In the genomic region with DNA sequence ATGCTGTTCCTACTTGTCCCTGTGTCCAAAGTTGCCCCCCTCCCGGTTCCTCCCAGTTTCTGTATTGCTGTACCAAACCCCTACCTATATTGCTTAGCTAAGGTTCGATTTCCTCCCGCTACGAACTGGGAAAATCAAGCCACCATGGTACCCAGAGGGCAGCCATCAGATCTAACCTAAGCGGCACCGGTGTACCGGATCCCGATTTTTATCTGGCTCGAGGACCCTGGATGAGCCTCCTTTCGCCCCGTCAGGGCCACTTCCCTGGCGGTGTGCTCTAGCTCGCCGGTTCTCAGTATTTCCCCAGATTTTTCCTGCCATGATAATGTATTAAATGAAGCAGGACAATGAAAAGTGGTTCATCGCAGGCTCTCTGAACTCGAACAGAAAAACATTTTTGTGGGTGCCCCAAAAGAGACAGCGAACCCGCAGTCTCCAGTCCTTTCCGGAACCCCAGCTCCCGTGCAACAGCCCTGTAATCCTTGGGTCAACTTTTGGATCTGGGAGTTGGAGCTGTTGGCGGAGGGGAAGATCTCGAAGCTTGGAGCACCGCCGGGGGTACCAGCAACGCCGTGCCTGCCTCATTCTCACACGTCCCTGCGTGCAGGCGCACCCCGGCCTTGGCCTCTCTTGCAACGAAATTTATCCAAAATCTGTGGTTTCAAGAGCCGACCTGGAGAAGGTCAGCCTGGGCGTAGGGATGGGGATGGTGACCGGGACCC, we compare ENCODE assay signal across 11 mouse cellular contexts. TPM values are rescaled to one million over a fixed set of nuclear protein-coding genes. Genes with fewer than 3 reads are reported as not detected.
DNase-seq lines count a peak whose midpoint lies in the region; ATAC-seq lines count a peak whose summit lies in the region.
"Had no signal": no experiment of that assay in that cellular context is flagged by ENCODE, and none has a peak within 500 bp of the region (broad histone marks: within the 10 kb centered on the region; RNA-seq: fewer than 3 reads in every experiment).

No protein-coding gene starts in this region.

- intact Hi-C loops in heart, postnatal 25 days (cut with DNase I) = no loop called here
- intact Hi-C loops in left cerebral cortex, postnatal 14 days (cut with DNase I) = no loop called here

- no peak overlapping the region for H3K9ac ChIP-seq in heart, embryonic 12.5 days
- H3K9ac ChIP-seq in hindbrain, embryonic 16.5 days (ENCODE audit: low read depth, low read length) = no peak overlapping the region

- peak overlapping the region; percentile 22 for H3K4me2 ChIP-seq in heart, embryonic 12.5 days
- H3K4me2 ChIP-seq in hindbrain, embryonic 16.5 days (ENCODE audit: low read length) = no peak overlapping the region

- H3K9me3 ChIP-seq in heart, embryonic 12.5 days (replicated peaks) = no peaks in the 10 kb centered on the region
- no peaks in the 10 kb centered on the region for H3K9me3 ChIP-seq in hindbrain, embryonic 16.5 days (ENCODE audit: control insufficient read depth, low read length)
- H3K9me3 ChIP-seq: megakaryocyte, embryonic 14.5 days had no signal

- H3K27me3 ChIP-seq in heart, embryonic 12.5 days (replicated peaks) = peaks cover 94% of the 10 kb centered on the region
- peaks cover 46% of the 10 kb centered on the region for H3K27me3 ChIP-seq in hindbrain, embryonic 16.5 days (replicated peaks; ENCODE audit: control insufficient read depth, insufficient read depth, low read length)

- peaks cover 27% of the 10 kb centered on the region for H3K4me1 ChIP-seq in heart, embryonic 12.5 days (replicated peaks)
- H3K4me1 ChIP-seq in hindbrain, embryonic 16.5 days (ENCODE audit: control insufficient read depth, insufficient read depth, low read depth, low read length) = peaks cover 5% of the 10 kb centered on the region; the same call in 1 of the 2 replicates

- ATAC-seq in heart, embryonic 12.5 days (ENCODE audit: insufficient number of reproducible peaks, low FRiP score) = no peak
- no peak for ATAC-seq in hindbrain, embryonic 16.5 days

- H3K27ac ChIP-seq in heart, embryonic 12.5 days (ENCODE audit: poor library complexity, severe bottlenecking) = no peak overlapping the region
- no peak overlapping the region for H3K27ac ChIP-seq in hindbrain, embryonic 16.5 days (ENCODE audit: low read depth, low read length)

- 0 out of 2 replicates have a peak overlapping the region, but pooled peaks have one; percentile 6 for H3K4me3 ChIP-seq in heart, embryonic 12.5 days
- peak overlapping the region; percentile 16; the same call in 1 of the 2 replicates for H3K4me3 ChIP-seq in hindbrain, embryonic 16.5 days (ENCODE audit: low read length)
- H3K4me3 ChIP-seq: megakaryocyte, embryonic 14.5 days had no signal

- WGBS in heart, embryonic 12.5 days = 1% methylated on average over 34 of the region's 34 CpGs
- 2% methylated on average over 34 of the region's 34 CpGs for WGBS in hindbrain, embryonic 16.5 days

- no peak for DNase-seq in heart, postnatal 25 days (ENCODE audit: low spot score)
- peak; percentile 8 to 16 for DNase-seq in B cell, adult 2 months
- peak; percentile 35 for DNase-seq in embryo, embryonic 11 days
- DNase-seq in left cerebral cortex, postnatal 14 days (ENCODE audit: low spot score in 2 of 2) = no peak
- no peak for DNase-seq in left cerebral cortex, adult 9 months (ENCODE audit: low spot score in 2 of 2)
- DNase-seq in layer of hippocampus, postnatal 25 days (ENCODE audit: extremely low spot score in 1 of 2, low spot score in 1 of 2) = no peak

- no peaks in the 10 kb centered on the region for H3K36me3 ChIP-seq in heart, embryonic 12.5 days
- no peaks in the 10 kb centered on the region for H3K36me3 ChIP-seq in hindbrain, embryonic 16.5 days (ENCODE audit: control insufficient read depth, insufficient read depth, low read length)

RNA-seq across cellular contexts. Expression of gene Vsx2, which starts 1.3 kb away (rescaled TPM):
- polyA plus RNA-seq in heart, embryonic 12.5 days (2016; fragmentation: Nextera tagmentation; extraction: Ambion mirVana) = not detected in 2 replicates
- not detected for total RNA-seq in heart, postnatal 25 days (2021)
- 3.0 and 3.7 TPM in 2 replicates for polyA plus RNA-seq in hindbrain, embryonic 16.5 days (2015; fragmentation: Nextera tagmentation; extraction: Ambion mirVana)
- total RNA-seq in left cerebral cortex, postnatal 14 days (2021) = under 1 TPM; 0.17 to 0.24 TPM
- under 1 TPM; 0.12 to 0.22 TPM for total RNA-seq in layer of hippocampus, postnatal 25 days (2021)
- polyA plus RNA-seq: large intestine, adult 2 months; small intestine, adult 2 months had no signal

RNA-seq across cellular contexts. Expression of gene Abcd4, which starts 46.4 kb away (rescaled TPM):
- polyA plus RNA-seq in heart, embryonic 12.5 days (2016; fragmentation: Nextera tagmentation; extraction: Ambion mirVana) = 10.3 and 10.4 TPM in 2 replicates
- total RNA-seq in heart, postnatal 25 days (2021) = 1 to 10 TPM; 6.5 to 6.7 TPM
- polyA plus RNA-seq in hindbrain, embryonic 16.5 days (2015; fragmentation: Nextera tagmentation; extraction: Ambion mirVana) = 13.6 and 14.5 TPM in 2 replicates
- 10 to 100 TPM; 10.4 to 11.9 TPM for total RNA-seq in left cerebral cortex, postnatal 14 days (2021)
- total RNA-seq in layer of hippocampus, postnatal 25 days (2021) = 10 to 100 TPM; 14.1 to 15.5 TPM

Comparison
In these comparisons a context has a peak if more than half of its experiments do, and no peak if none do; other contexts are left out.
1. DNase-seq: peak in B cell, adult 2 months (2 of 2) and embryo, embryonic 11 days (single experiment); none in heart, postnatal 25 days (single experiment), left cerebral cortex, postnatal 14 days (0 of 2), left cerebral cortex, adult 9 months (0 of 2) and layer of hippocampus, postnatal 25 days (0 of 2).